Mouse (Mus musculus): ENCODE measurements around the gene Ly9. TPM values are rescaled to one million over a fixed set of nuclear protein-coding genes. Genes with fewer than 3 reads are reported as not detected.

Ly9 gene
- polyA plus RNA-seq, 1 experiment from 2014 or later: 0.60 TPM

DNA sequence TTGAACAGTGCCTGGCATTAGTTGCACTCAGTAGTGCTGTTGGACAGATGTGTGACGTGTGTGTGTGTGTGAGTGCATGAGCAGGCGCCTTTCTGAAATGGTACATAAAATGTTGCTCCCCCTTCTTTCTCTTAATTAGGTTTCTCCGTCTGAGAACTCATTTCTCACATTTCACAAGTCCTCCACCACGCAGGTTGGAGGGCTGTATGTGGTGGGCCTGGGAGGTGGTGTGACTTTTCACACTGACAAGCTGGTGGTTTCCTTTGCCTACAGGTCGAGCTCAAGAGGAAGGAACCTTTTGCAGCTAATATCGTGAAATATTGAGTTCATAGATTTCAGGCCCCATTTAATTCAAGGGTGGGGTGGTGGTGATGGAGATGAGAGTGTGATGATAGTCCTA is 22.0 kb upstream of the Ly9 start:
- no peaks in the 10 kb centered on the region for H3K9me3 ChIP-seq
- H3K4me1 ChIP-seq (replicated peaks): no peaks in the 10 kb centered on the region
- H3K4me2 ChIP-seq (replicated peaks): no peak overlapping the region
- 64% methylated on average over 6 of the region's 6 CpGs for WGBS
- no peak overlapping the region for H3K27ac ChIP-seq
- H3K4me3 ChIP-seq (replicated peaks): no peak overlapping the region
- H3K27me3 ChIP-seq (replicated peaks): no peaks in the 10 kb centered on the region
- ATAC-seq: no peak
- no peaks in the 10 kb centered on the region for H3K36me3 ChIP-seq
- no peak overlapping the region for H3K9ac ChIP-seq

DNA sequence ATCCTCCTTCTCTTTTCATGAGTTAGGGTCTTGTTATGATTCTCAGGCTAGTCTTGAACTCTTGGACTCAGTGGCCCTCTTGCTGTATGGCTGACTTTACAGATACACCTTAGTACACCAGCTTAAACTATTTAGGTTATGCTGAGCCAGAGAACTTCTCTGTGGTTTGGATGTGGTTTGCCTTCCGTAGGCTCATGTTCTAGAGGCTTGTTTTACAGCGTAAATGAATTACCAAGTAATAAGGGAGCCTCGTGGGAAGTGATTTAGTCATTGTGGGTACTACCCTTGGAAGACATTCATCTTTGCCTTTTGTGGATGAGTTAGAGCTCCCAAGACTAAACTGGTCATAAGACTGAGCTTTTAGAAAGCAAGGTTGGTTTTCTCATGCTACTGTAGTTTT is 20.6 kb upstream of the Ly9 start:
- no peaks in the 10 kb centered on the region for H3K36me3 ChIP-seq
- 80% methylated on average over 3 of the region's 3 CpGs for WGBS
- H3K4me3 ChIP-seq (replicated peaks): no peak overlapping the region
- no peak overlapping the region for H3K27ac ChIP-seq
- no peak for ATAC-seq
- H3K9ac ChIP-seq: no peak overlapping the region
- no peak overlapping the region for H3K4me2 ChIP-seq (replicated peaks)
- H3K9me3 ChIP-seq: no peaks in the 10 kb centered on the region
- H3K27me3 ChIP-seq (replicated peaks): no peaks in the 10 kb centered on the region
- H3K4me1 ChIP-seq (replicated peaks): no peaks in the 10 kb centered on the region

DNA sequence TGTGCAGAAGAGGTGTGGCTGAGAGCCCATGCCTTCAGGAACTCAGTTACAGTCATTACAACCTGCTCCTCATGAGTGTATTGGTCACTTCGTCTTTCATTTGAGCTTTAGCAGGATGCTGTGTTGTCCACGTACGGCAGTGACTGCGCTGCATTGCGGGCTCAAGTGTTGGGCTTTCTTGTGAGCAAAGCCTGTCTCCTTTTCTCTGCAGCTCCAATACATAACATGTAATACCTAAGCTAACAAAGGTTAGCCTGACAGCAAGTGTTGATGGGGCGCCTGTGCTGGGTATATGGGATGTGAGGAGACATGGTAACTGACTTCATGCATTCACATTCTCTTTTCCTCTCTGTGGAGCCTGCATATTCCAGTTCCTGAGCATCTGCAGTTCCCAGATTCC is 12.9 kb upstream of the Ly9 start:
- 89% methylated on average over 6 of the region's 6 CpGs for WGBS
- no peak for ATAC-seq
- Histone ChIP-seq H3K4me2 (replicated peaks) (no peak overlapping the region), H3K4me1 (replicated peaks) (no peaks in the 10 kb centered on the region), H3K36me3 (no peaks in the 10 kb centered on the region), H3K27me3 (replicated peaks) (no peaks in the 10 kb centered on the region), H3K4me3 (replicated peaks) (no peak overlapping the region), H3K27ac (no peak overlapping the region), H3K9me3 (no peaks in the 10 kb centered on the region), H3K9ac (no peak overlapping the region)

DNA sequence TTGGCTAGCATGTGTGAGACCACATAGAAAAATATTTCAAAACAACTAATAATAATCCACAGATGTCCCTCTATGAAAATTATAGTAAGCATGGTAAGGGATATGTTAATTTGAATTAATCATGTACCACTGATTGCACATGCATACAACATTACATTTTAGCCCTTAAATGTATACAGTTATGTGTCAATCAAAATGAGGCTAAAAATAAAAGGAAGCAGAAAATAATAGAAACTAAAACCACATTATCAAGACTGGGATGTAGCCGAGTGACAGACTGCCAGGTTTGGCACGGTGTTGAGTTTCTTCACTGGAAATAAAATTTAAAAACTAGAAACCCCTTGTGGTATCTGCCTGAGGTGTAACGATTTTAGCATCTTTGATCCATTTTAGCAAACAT is 12.4 kb upstream of the Ly9 start:
- WGBS: 77% methylated on average over 3 of the region's 3 CpGs
- ATAC-seq: no peak
- no peaks in the 10 kb centered on the region for H3K27me3 ChIP-seq (replicated peaks)
- no peak overlapping the region for H3K4me3 ChIP-seq (replicated peaks)
- no peak overlapping the region for H3K4me2 ChIP-seq (replicated peaks)
- H3K9ac ChIP-seq: no peak overlapping the region
- H3K36me3 ChIP-seq: no peaks in the 10 kb centered on the region
- no peaks in the 10 kb centered on the region for H3K4me1 ChIP-seq (replicated peaks)
- no peak overlapping the region for H3K27ac ChIP-seq
- no peaks in the 10 kb centered on the region for H3K9me3 ChIP-seq

DNA sequence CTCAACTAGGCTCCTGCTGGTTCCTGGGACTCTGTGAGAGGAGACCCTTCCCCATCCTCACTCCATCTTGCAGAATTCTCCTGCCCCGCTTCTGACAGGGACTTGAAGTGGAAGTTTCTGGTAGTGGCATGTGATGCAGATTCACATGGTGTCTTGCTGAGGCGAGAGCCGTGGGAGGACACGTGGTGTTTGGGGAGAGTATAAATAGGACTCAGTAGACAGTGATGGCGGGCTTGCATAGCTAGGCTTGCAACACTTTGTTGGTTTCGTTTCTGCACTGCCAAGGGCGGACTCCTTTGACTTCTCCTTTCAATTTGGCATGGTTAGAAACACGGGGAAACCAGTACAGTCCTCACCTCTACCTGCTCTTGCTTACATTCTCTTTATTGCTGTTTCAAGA is 11.8 kb upstream of the Ly9 start:
- H3K27ac ChIP-seq: no peak overlapping the region
- no peak for ATAC-seq
- H3K27me3 ChIP-seq (replicated peaks): no peaks in the 10 kb centered on the region
- no peaks in the 10 kb centered on the region for H3K36me3 ChIP-seq
- WGBS: 85% methylated on average over 8 of the region's 8 CpGs
- H3K4me1 ChIP-seq (replicated peaks): no peaks in the 10 kb centered on the region
- no peak overlapping the region for H3K4me2 ChIP-seq (replicated peaks)
- H3K4me3 ChIP-seq (replicated peaks): no peak overlapping the region
- no peak overlapping the region for H3K9ac ChIP-seq
- no peaks in the 10 kb centered on the region for H3K9me3 ChIP-seq

DNA sequence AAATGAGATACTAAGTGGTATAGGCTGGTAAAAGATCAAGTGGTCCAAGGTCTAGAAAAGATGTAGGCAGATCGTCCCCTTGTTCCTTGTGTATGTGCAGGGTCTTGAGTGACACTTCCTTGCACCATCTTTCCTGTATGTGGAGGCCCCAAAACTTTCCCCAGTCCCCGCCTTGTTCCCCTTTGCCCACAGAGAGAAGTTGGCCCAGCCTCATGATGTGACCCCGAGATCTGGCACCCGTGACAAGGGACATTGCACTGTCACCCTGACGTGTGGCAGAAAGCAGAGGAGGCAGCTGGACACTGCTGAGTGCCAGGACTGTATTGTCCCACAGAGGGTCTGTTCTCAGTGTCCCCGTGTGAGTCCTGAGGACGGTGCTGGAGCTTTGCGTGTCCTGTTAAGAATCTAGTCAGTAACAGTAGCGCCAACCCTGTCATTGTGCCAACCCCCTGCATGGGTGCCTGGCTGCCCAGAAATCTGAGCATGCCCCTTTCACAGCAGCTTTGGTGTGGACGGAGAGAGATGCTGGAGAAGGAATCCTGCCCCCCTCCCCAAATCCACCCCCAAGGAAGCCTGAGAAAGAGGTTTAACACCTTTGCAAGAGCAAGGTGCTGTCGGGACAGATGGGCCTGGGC is 9.8 kb upstream of the Ly9 start:
- Histone ChIP-seq H3K9ac (no peak overlapping the region), H3K4me2 (replicated peaks) (no peak overlapping the region), H3K27me3 (replicated peaks) (no peaks in the 10 kb centered on the region), H3K4me1 (replicated peaks) (no peaks in the 10 kb centered on the region), H3K4me3 (replicated peaks) (no peak overlapping the region), H3K36me3 (no peaks in the 10 kb centered on the region), H3K27ac (no peak overlapping the region), H3K9me3 (no peaks in the 10 kb centered on the region)
- ATAC-seq: no peak
- 78% methylated on average over 11 of the region's 11 CpGs for WGBS

DNA sequence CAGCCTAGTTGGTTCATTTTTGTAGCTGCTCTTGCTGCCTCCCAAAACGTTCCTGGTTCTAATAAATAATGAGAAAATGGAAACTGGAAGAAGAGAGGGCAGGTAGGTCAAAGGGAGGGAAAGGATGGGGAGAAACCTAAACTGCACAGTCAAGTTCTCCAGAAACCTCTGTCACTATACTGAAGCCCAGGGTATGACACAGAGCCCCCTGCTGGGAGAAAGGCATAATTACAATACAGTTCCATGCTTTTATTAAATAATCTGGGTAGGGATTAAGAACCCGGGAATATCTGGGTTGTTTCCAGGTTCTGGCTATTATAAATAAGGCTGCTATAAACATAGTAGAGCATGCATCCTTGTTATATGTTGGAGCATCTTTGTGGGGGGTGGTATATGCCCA is 6.8 kb upstream of the Ly9 start:
- 42% methylated on average over 2 of the region's 2 CpGs for WGBS
- H3K9ac ChIP-seq: no peak overlapping the region
- ATAC-seq: no peak
- no peak overlapping the region for H3K4me2 ChIP-seq (replicated peaks)
- no peaks in the 10 kb centered on the region for H3K27me3 ChIP-seq (replicated peaks)
- H3K4me1 ChIP-seq (replicated peaks): no peaks in the 10 kb centered on the region
- no peak overlapping the region for H3K27ac ChIP-seq
- no peaks in the 10 kb centered on the region for H3K36me3 ChIP-seq
- H3K4me3 ChIP-seq (replicated peaks): no peak overlapping the region
- H3K9me3 ChIP-seq: no peaks in the 10 kb centered on the region

DNA sequence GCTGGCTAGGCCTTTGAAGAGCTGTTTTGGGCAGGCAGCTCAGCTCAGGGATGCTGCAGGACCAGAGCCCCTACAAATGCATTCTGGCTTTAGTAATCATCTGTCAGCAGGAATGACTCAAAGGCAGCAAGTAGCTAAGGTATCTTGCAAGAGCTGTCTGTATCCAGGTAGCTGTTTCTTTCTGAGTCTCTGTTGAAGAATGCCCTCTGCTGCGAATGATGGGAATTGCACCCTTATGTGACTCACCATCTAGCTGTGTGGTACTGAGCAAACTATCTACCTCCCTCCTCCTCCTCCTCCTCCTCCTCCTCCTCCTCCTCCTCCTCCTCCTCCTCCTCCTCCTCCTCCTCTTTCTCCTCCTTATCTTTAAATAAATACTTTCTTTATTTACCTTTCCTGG is 3.6 kb upstream of the Ly9 start:
- Histone ChIP-seq H3K4me3 (replicated peaks) (no peak overlapping the region), H3K27me3 (replicated peaks) (no peaks in the 10 kb centered on the region), H3K9ac (no peak overlapping the region), H3K27ac (no peak overlapping the region), H3K9me3 (no peaks in the 10 kb centered on the region), H3K36me3 (no peaks in the 10 kb centered on the region), H3K4me1 (replicated peaks) (no peaks in the 10 kb centered on the region), H3K4me2 (replicated peaks) (no peak overlapping the region)
- ATAC-seq: no peak
- 43% methylated on average over 1 of the region's 1 CpGs for WGBS

DNA sequence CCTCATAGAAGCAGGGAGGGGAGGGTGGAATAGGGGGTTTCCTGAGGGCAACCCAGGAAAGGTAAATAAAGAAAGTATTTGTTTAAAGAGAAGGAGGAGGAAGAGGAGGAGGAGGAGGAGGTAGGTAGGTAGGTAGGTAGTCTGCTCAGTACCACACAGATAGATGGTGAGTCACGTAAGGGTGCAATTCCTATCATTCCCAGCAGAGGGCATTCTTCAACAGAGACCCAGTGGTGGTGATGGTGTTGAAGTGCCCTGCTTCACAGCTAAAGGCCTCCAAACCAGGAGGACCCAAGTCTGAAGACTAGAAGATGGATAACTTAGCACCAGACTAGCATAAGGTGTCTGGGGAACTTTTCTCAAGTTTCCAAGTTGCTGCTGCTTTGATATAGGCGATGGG is 2.8 kb upstream of the Ly9 start:
- Histone ChIP-seq H3K9me3 (no peaks in the 10 kb centered on the region), H3K27me3 (replicated peaks) (no peaks in the 10 kb centered on the region), H3K9ac (no peak overlapping the region), H3K4me3 (replicated peaks) (no peak overlapping the region), H3K4me2 (replicated peaks) (no peak overlapping the region), H3K36me3 (no peaks in the 10 kb centered on the region), H3K4me1 (replicated peaks) (no peaks in the 10 kb centered on the region), H3K27ac (no peak overlapping the region)
- no peak for ATAC-seq
- WGBS: 88% methylated on average over 2 of the region's 2 CpGs

DNA sequence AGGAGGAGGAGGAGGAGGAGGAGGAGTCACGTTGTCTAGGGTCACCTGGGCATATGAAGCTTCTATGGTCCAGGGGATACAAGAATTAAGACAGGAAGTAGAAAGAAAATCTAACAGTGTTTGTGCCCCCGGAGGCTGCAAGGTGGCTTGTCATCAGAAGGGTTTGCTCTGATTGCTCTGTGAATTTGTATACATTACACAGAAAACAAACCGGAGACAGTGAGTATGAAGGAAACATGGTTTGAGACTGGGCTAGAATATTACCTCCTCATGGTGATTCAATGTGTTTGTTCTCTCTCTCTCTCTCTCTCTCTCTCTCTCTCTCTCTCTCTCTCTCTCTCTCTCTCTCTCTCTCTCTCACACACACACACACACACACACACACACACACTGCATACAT is 554 bp downstream of the Ly9 start:
- WGBS: 64% methylated on average over 3 of the region's 3 CpGs
- H3K36me3 ChIP-seq: no peaks in the 10 kb centered on the region
- H3K27ac ChIP-seq: no peak overlapping the region
- no peaks in the 10 kb centered on the region for H3K4me1 ChIP-seq (replicated peaks)
- no peak for ATAC-seq
- no peak overlapping the region for H3K4me2 ChIP-seq (replicated peaks)
- no peaks in the 10 kb centered on the region for H3K9me3 ChIP-seq
- no peak overlapping the region for H3K9ac ChIP-seq
- H3K4me3 ChIP-seq (replicated peaks): no peak overlapping the region
- H3K27me3 ChIP-seq (replicated peaks): no peaks in the 10 kb centered on the region

DNA sequence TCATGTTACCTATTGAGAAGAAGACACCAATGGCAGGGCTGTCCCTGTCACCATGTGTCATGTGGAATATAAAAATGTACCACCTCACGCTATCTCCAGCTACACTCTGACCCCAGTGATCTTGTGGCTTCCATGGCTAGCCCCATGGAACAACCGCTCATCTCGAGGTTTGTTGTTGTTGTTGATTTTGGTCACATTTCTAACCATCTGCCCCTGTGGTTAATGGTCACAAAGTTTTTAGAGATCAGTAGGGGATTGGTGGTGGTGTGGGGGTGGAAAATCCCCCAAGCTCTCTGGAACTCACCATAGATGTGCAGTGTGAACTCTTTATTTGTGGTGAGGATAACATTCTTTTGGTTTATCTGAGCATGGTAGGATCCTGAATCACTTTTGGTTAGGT is 2.5 kb downstream of the Ly9 start:
- no peak overlapping the region for H3K4me2 ChIP-seq (replicated peaks)
- ATAC-seq: no peak
- no peak overlapping the region for H3K4me3 ChIP-seq (replicated peaks)
- WGBS: 83% methylated on average over 3 of the region's 3 CpGs
- H3K9me3 ChIP-seq: no peaks in the 10 kb centered on the region
- no peaks in the 10 kb centered on the region for H3K36me3 ChIP-seq
- H3K9ac ChIP-seq: no peak overlapping the region
- no peaks in the 10 kb centered on the region; the same call in 1 of the 2 replicates for H3K27me3 ChIP-seq (replicated peaks)
- H3K27ac ChIP-seq: no peak overlapping the region
- H3K4me1 ChIP-seq (replicated peaks): no peaks in the 10 kb centered on the region

DNA sequence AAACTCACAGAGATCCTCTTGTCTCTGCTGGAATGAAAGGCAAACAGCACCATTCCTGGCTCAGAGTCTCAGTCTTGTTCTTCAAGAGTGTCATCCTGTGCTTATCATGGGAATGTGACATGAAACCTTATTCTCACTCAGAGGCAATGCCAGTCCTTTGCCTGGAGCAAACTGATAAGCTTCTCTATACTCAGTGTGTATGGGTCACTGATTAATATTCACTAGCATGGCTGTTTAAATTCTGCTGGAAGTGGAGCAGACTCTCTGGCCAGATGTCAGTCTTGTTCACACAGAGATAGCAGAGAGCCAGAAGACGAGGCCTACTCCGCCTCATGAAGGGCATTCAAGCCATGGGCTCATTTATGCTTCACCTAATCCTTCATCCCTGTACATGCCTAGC is 22.6 kb downstream of the Ly9 start:
- H3K9ac ChIP-seq: no peak overlapping the region
- no peaks in the 10 kb centered on the region for H3K36me3 ChIP-seq
- H3K27ac ChIP-seq: no peak overlapping the region
- H3K4me1 ChIP-seq (replicated peaks): no peaks in the 10 kb centered on the region
- H3K4me2 ChIP-seq (replicated peaks): no peak overlapping the region
- 80% methylated on average over 2 of the region's 2 CpGs for WGBS
- ATAC-seq: no peak
- H3K4me3 ChIP-seq (replicated peaks): no peak overlapping the region
- no peaks in the 10 kb centered on the region for H3K27me3 ChIP-seq (replicated peaks)
- H3K9me3 ChIP-seq: no peaks in the 10 kb centered on the region

DNA sequence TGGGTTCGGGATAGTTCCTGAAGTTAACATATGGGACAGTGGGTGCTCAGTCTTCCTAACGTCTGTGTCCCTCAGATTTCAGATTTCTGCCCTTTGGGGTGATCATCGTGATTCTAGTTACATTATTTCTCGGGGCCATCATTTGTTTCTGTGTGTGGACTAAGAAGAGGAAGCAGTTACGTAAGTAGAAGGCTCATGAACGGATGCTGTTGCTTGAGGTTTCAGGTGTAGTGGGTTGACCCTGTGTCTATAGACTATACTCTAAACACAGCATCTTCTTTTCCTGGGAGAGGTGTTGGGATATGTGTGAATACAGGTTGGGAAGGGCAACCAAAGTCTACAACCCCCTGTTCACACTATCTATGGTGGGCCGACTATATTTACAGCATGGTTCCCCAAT is 30.0 kb downstream of the Ly9 start:
- Histone ChIP-seq H3K4me1 (replicated peaks) (no peaks in the 10 kb centered on the region), H3K4me2 (replicated peaks) (no peak overlapping the region), H3K4me3 (replicated peaks) (no peak overlapping the region), H3K9ac (no peak overlapping the region), H3K9me3 (no peaks in the 10 kb centered on the region), H3K27me3 (replicated peaks) (no peaks in the 10 kb centered on the region), H3K27ac (no peak overlapping the region), H3K36me3 (no peaks in the 10 kb centered on the region)
- WGBS: 89% methylated on average over 7 of the region's 7 CpGs
- no peak for ATAC-seq

Data from intestine, embryonic 15.5 days (tissue).